Mouse (Mus musculus) heart, postnatal 0 days (tissue): ENCODE measurements around the gene Cotl1.

Experiments
- CTCF ChIP-seq: IDR thresholded peaks from 2 replicates; pipeline ENCODE4 v1.5.1; 2016; ENCODE audit warnings: antibody characterized with exemption, control low read depth, low read depth
- EP300 ChIP-seq: IDR thresholded peaks from 2 replicates; pipeline ENCODE4 v1.6.1; 2016; ENCODE audit warnings: antibody characterized with exemption, low read depth

- TF ChIP-seq CTCF (no peak), EP300 (no peak)
Measured at GRCm38 (mm10) chr8:119810127-119810868, 30.0 kb downstream of the Cotl1 start.
